Mouse (Mus musculus) cerebellum, adult 8-10 months (tissue): ENCODE measurements around the gene Znfx1.
A peak's percentile ranks its signal among the peaks of the same experiment; 100 is the strongest.

Experiments used
- DNase-seq: peaks from one replicate; pipeline ENCODE4 v3.0.0; 2022

Gene Znfx1

DNA sequence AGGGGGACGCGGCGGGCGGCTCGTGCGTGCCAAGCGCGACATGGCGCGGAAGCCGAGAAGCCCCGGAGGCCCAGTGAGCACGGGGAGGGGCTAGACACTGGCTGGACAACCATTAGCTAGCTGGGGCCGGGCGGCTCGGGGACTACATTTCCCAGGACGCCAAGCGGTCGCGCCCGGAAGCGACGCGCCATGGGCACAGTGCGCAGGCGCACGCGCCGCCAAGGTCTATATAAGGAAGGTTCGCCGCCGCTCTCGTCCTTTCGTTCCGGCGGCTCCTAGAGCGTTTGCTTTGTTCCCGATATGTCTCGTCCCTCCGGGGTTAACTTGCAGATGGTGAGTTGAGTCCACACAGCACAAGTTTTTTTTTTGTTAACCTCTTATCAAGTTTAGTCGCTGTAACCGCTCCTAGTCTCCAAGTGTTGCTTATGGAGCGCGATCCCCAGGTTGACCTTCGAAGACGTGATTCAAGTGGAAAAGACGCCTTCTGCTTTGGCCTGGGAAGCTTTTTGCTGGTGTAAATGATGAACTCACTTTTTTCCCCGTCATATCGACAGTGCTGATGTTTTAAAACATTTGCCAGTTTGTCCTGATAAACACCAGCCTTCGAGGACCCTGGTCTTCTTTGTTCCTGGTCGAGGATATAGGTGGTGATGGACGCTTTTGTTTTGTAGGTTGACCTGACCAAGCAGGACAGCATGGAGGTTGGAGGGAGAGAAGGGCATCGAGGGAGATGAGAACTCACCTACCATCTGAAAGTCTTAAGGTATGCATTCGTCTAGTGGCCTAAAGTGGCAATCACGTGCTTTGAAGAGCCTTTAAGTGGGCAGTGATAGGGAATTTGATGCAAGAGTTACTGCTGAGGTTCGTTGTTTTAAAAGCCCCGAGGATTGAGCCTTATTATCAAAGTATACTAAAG lies at the start of gene Znfx1:
Gene Znfx1 (minus strand): TSS at position 51 of the 916 bp plus-strand sequence.
- peak; percentile 98 for DNase-seq

DNA sequence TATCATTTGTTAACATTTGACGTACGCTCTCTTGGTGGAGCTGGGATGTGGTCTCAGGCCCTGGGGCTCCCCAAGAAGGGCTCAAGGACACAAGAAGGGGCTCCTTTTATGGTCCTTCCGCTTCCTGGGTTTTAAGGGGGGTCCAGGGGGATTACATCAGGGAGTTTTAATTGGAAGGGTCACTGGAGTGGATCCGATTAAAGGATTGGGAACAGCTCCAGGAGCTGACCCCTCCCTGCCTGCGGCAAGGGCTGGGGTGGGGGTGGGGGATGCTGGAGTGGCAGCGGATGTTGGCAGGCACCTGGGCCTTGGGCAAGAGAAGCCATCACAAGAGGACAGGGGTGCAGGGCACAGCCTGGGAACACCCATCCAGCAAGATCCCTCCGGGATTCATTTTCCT lies 49.4 kb upstream of the Znfx1 start:
- no peak for DNase-seq

DNA sequence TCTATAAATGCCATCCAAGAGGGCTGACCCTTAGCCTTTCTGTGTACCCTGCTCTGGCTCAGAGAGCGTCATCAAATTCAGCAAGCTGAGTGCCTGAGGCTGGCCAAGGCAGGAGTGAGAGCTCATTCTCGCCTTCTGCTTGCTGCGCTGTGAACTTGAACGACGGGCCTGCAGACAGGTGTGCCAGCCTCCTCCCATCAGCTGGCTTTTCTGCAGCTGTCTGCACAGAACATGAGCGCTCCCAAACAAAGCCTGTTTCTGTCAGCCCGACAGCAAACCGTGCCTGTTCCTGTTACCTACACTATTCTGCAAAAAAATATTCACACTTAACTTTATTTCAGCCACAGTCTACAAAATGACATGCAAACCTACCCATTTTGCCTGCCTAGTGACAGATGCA lies 46.7 kb upstream of the Znfx1 start:
- no peak for DNase-seq

DNA sequence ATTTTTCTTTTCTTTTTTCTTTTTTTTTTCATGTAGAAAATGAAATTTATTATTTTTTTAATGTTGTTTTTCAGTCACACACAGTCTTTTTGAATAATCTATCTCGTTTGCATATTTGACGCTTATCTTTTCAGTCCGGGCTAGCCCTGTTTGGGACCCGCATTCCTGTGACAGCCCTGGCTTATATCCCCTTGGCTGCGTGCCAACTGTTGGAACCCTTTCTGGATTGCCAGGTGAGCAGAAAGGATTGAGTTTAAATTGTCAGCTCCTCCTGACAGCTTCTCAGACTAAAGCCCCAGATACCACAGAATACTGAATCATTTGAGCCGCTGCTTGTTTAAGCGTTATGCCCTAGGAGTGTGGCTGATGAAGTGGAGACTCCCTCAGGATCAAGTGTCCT lies 40.7 kb upstream of the Znfx1 start:
- no peak for DNase-seq

DNA sequence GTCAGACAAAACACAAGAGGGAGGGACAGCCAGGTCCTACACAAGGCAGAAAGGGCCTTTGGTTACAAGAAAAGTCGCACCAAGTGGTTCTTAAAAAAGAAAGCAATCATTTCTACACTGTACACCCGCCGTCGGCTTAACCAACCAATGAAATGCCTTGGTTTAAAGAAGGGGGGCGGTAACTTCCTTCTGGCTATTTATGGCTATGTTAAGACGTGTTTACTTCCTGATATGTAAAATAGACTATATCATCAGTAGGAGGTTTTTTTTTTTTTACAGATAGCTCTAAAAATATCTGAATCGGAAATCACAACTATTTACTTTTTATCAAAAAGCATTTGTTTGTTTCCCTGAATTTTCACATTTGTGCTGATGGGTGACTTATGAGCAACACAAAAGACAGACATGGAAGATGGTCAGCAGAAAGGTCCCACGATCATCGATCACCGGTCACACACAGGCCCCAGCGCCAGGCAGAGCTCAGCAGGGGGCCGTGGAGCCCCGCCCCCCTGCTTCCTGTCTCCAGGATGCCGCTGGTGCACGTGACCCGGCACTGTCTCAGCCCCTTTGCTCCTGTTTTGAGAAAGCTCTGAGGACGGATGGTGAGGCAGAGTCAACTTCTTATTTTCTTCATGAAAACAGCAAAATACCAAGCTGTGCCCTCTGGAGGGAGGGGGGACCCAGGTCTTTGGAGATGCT lies 39.1 kb upstream of the Znfx1 start:
- no peak for DNase-seq

DNA sequence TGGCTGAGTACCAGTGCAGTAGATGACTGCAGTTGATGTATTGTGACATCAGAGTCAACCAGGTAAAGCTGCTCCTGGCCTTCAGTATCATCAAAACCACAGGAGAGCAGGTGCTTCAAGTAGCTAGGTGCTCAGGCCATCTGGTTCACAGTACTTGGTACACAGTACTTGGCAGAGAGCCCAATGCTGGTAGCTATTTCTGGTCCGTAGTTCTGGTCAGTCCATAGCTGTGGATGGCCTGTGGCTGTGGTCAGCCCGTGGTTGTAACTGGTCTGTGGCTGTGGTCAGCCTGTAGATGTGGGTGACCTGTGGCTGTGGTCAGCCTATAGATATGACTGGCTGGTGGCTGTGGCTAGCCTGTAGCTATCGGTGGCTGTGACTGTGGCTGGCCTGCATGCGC lies 31.9 kb upstream of the Znfx1 start:
- DNase-seq: peak; percentile 46

DNA sequence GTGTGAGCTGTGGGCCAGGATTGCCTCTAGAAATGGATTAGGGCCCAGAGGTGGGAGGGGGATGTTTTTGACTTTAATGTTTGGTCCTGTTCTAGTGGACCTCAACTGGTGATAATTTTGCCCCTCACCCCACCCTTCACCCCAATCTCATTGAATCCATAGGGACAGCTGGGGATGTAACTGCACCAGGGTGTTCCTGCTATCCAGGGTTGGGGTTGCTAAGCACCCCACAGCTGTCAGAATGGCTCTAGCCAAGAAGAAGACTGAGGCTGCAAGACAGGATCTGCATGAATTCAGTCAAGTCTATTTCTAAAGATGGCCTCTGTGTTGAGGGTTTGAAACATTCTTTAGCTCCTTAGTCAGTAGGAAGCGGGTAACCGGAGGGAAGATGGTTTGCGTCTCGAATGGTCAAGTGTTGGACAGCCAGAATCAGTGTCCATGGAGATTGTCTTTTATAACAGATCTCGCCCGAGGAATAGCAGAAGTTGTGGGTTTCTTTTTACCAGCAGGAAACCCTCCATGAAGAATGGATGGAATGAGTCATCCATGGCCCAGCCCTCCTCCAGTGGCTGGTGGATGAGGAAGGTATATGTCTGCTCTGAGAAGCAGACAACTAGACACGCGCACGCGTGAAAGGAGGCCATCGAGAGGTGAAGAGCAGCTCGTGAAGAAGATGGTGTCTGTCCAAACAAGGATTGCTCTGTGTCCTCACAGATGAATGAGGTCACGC lies 30.5 kb upstream of the Znfx1 start:
- DNase-seq: no peak

DNA sequence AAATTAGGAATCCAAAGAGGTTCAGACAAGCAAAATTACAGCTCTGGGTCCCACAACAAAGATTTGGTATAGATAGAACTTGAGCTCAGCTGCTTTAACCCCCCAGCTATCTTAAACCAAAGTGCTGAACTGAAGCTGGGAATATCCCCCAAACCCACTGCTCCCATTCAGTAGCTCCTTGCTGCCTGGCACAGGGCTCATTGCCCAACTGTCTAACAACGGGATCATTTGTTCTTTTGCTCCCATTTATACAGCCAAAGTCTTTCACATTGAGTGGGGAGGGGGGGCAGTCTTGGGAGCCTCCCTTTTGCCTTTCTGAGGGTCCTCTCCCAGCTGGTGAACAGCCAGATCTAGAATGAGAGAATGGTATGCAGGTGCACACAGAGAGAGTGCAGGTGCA lies 27.5 kb upstream of the Znfx1 start:
- no peak for DNase-seq

DNA sequence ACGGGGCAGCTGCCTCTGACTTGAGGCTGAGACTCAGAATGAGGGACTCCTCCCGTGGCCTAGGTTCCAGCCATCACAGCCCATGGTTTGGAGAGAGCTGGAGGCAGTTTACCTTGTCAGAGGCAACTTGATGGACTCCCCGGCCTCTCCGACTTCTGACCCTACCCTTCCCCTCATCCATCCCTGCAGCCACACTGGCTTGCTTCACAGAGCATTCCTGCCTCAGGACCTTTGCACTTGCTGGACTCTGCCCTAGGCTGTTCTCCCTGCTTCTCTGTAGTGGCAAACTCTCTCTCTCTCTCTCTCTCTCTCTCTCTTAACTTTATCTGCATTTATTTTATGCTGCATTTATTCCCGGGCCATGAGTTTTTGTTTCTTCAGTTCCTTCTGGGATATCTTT lies 24.0 kb upstream of the Znfx1 start:
- no peak for DNase-seq

DNA sequence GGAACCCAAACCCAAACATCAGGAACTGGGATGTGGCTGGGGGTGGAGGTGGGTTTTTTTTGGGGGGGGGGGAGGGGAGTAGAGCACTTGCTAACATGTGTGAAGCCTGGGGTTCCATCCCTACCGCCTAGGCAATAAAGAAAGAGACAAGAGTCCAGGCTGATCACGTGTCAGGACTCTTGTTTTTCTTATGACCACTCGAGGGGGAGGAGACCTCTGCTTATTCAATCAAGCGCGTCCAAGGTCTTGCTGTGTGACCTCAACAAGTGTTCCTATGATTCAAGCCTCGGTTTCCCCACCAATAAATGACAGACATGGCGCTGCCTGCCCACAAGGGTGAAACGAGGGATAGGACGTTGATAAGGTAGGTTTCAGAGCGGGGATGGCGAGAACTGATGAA lies 23.3 kb upstream of the Znfx1 start:
- no peak for DNase-seq

DNA sequence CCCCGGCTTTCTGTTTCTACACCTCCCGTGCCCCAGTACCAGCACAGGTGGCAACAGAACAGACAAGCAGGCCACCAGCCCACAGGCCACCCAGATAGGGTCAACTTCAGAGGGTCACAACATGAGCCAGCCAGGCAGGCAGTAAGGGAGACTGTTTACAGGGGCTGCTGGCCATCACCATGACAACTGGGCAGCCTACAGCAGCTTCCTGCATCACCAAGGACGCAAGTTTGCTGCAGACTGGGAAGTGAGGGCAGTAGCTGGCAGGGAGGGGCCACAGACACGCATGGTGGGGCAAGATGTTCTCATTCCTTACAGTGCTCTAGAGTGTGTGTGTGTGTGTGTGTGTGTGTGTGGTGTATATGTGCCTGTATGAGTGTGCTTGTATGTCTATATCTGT lies 18.8 kb upstream of the Znfx1 start:
- DNase-seq: no peak

DNA sequence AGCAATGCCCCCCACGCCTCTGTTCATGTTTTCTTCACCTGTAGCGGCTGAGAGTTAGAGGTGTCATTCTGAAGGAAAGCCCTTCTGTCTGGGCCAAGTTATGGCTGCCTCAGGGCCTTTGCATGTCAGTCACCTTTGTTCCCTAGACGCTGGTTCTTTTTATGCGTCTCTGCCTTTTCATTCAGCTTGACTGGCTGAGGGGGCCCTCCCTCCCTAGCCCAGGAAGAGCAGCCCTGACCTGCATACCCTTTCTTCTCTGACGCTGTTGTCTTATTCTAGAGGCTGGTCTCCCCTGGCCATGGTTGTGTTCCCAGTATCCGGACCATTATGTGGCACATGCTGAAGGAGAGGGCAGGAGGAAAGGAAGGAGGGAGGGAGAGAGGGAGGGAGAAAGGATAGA lies 18.3 kb upstream of the Znfx1 start:
- DNase-seq: no peak

DNA sequence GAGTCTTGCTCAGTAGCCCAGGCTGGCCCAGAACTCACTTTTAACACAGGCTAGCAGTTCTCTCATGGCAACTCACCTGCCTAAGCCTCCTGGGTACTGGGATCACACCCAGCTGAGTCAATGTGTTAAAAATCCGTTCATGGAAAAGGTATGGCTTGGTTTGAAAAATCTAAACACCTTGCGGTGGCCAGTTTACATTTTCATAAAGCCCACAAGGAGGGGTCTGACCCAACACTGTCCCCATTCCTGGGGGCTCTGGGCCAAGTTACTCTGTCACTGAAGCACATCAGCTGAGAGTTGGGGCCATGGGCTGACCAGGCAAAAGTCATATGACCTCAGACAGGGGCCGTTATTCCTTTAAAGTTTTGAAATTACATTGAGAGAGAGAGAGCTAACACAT lies 17.6 kb upstream of the Znfx1 start:
- DNase-seq: no peak

DNA sequence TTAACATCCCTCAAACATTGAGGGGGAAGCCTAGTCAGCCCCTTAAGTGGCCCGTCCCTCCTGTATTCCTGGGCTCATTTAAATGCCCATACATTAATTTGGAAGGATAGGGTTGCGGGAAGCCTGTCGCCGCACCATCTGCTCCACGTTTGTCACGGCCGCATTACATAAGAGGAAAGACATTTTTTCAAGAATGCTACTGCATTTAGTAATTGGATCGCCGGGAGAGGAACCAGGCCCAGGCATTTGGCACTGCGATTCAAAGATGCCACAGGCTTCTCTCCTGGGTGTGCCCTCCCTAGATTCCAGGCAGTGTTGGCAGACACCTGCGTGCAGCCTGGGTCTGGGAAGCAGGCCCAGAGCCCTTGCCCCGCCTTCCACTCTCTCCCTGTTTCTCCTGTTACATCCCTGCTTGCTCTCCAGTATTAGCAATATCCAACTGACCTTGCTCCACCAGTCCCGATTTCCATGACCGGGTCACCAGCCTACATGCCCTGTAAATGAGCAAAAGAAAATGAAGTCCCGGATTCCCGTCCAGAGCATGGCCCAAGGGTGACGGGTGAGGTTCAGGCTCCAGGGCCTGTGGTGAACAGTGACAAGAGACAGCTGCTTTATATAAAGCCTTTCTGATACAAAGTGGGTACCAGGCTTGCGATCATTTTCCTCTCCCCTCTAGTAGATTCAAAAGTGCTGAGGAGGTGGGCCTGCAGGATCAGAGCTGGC lies 16.9 kb upstream of the Znfx1 start:
- DNase-seq: peak; percentile 85

DNA sequence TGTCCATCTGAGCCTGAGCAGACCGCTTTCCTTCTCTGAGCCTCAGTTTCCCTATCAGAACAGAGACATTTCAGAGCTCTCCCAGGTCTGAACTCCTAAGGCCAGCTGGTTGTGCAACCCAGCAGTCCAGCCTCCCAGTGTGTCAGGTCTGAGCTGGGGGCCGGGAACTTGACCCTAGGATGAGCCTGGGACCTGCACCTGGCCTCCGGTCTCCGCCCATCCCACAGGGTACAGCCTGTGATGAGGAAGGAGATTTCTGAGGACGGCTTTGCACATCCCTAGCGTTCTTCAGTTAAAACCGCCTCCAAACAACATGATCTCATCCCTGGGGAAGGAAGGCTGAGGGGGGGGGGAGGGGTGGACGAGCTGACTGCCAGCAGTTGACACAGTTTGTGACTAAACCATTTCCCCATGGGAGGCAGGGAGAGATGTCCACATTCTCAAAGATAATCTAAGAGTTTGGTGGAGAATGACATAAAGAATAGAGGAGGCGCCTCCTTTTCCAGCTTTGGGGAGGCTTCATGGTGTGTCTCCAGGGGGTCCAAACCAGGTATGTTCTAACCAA lies 16.2 kb upstream of the Znfx1 start:
- DNase-seq: peak; percentile 35

DNA sequence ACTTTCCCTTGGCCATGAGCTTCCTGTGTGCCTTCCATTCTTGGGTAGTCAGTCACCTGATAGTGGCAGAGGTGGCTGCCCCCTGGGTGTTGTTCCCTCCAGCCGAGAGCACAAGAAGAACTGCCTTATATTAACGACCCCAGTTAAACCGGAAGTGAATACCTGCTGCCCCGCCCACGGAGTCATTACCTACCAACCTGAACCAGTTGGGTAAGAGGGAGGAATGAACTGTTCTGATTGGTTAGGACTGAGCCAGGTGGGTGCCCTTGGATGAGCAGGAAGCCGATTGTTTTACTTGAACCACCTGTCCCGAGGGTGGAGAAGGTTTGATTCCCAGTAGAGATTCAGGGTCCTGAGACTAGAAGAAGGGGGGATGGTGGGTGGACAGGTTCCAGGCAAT lies 15.7 kb upstream of the Znfx1 start:
- no peak for DNase-seq

DNA sequence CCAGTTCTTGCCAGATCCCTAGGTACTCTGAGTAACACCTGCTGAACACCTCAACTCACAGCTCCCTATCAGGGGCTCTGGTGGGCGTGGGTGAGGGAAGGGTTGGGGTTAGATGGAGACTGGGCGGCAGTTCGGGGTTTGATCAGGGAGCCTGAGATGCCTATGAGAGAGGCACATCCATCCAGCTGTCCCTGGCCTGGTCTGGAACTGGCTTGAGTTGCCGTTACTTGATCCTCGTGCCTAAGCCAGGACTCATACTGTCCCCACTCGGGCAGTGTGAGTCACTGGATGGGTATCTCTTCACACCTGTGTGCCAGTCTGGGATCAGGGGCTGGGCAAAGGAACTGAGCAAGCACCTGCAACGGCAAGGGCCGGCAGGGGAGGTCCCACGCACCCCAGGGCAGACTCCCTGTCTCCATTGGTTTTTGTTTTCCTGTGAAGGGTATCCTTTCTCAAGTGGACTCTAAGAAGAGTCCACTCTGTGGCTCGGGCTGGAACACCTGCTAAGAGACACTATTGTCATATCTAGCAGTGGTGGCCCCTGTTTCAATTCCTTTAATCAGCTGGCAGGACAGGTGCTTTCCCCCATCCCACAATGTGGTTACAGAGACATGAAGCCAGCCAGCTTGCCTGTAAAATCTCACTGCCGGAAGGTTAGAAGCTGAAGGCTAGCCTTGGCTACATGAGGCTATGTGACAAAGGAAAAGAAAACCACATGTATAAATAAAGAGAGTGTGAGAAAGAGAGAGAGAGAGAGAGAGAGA lies 14.6 kb upstream of the Znfx1 start:
- DNase-seq: no peak

DNA sequence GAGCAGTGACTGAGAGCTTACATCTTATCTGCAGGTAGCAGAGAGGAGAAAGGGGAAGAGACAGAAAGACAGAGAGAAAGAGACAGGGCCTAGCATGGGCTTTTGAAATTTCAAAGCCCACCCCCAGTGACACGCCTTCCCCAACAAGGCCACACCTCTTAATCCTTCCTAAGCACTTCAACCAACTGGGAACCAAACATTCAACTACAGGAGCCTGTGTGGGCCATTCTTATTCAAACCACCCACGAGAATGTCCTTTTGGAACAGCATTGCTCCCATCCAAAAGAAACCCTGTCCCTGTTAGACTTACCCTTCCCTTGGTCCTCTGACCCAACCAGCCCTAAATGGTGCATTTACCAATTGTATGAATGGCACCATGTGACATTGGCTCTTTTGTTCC lies 13.9 kb upstream of the Znfx1 start:
- no peak for DNase-seq

DNA sequence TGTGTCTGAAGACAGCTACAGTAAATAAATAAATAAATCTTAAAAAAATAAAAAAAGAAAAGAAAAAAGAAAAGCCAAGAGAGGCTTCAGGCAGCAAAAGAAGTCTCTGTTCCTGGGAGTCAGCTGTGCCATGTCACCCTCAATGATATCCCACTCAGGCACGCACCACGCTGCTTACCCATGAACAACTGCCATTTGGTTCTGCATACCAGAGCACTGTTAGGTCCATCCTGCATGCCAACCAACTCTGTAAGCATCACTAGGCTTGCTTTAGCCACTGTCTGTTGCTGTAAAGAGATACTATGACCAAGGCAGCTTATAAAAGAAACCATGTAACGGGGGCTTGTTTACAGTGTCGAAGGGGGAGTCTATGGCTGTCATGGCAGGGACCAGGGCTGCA lies 13.5 kb upstream of the Znfx1 start:
- no peak for DNase-seq

DNA sequence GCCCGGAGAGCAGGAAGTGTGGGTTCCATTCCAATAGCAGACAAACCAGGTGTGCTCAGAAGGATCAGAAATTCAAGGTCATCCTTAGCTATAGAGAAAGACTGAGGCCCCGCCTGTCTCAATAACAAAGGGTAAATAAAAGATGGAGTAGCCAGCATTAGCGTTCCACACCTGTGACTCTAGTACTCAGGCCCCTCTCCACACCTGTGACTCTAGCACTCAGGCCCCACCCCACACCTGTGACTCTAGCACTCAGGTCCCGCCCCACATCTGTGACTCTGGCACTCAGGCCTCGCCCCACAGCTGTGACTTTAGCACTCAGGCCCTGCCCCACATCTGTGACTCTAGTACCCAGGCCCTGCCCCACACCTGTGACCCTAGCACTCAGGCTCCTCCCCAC lies 11.8 kb upstream of the Znfx1 start:
- DNase-seq: no peak

DNA sequence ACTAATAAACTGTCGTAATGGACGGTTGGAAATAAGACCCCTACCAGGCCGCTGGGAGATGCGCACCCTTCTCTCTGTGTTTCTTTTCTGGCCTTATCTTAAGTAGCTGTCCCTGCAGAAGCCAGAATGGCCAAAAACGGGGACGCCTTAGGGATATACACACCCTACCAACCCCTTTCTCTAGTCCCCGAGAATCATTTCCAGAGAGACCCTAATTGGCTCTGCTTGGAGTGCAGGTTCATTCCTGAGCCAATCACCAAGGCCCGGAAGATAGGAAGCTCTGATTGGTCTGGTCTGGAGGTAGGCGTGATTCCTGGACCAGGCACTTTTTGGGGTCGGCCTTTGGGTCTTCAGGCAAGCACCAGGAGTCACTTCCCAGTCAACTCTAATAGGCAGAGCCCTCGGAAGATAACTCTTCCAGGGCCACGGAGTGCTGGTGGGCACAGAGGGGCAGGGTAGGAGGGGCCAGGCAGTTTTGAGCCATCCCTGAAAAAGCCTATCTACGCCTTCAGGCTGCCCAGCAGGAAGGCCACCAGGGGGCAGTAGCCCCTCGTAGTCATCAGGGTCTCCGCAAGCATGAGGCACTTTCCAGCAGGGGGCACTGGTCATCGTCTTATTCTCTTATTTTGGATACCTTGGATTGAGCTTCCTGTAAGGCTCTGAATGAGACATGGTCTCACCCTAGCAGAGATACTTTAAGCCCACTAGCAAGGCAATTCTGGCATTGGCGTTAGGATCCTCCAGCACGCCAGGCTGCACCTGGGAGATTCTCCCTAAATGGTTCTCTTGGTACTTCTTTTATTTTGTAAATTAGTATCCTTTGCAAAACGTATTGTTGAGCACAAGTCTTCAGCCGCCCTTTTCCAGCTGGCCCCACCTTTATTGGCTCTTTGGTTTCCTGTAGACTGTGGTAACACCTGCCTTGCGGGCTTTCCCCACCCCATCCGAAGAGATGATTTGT lies 9.1 kb upstream of the Znfx1 start:
- DNase-seq: peak; percentile 93
